Mouse (Mus musculus) ZHBTc4 (cell line): ENCODE measurements around the gene Magi1.

Experiments
- DNase-seq: peaks from one replicate; pipeline ENCODE4 v3.0.0-alpha.2; 2011; ENCODE audit warnings: low read depth, low spot score

The Magi1 gene

DNA sequence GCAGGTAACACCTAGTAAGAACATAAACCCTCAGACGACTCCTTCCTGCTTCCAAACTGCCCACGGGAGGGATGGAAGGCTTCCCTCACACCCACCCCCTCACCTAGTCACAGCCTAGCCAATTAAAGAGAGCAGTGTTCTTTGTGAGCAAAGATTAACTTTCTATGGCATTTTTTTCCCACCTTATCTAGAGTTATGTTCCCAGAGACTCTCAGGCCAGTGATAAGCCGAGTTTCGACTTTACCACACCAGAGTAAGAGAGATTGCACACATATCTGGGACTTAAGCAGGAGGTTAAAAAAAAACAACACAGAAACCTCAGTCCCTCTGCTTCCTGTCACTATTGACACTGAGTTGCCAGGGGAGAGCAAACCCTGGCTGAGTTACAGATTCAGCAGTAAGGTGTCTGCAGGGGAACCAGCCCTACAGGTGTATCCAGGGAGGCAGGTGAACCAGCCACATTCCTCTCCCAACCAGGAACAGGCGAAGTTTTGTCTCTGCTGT is 80.0 kb downstream of the Magi1 start:
- DNase-seq, result no peak

- DNase-seq, result no peak
Observed at GRCm38 (mm10) chr6:94201940-94202339, 81.8 kb downstream of the Magi1 start.

GRCm38 (mm10) chr6:94200910-94201309 is 82.8 kb downstream of the Magi1 start:
- DNase-seq, result no peak

- no peak for DNase-seq
Observed at GRCm38 (mm10) chr6:94199696-94200095, 84.0 kb downstream of the Magi1 start.

DNA sequence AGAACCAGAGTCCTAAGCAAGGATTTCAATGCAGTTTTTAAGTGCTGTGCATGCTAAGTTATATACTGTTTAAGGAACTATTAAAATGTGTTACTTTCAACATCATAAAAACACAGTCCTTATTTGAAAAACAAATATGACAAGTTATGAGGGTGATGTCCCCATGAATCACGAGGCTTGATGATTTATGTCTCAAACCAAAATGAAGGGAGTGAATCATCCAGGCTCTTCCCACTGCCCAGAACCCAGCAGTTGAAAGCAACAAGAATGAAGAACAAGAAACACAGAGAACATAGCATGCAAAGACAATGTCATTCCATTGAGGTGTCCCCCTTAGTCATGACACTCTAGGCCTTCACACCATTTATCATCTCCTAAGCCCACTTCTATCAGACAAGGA is 85.9 kb downstream of the Magi1 start:
- DNase-seq, result no peak

GRCm38 (mm10) chr6:94195303-94195911 is 88.3 kb downstream of the Magi1 start:
- no peak for DNase-seq

DNA sequence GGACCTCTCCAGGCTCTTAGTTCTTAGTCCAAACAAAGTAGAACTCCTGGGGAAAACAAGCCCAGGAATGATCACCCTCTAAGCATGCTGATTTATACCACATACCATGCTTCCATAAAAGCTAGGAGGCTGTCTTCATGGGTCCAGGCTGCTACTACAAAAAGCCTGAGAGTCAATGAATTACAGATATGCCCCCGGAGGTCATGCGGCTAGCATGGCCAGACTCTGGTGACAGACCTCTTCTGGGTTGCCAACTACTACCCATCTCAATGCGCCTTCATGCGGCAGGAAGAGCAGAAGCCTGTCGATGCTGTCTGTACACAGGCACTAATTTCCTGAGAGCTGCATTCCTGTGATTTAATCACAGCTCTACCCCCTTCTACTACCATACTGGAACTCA is 92.9 kb downstream of the Magi1 start:
- DNase-seq, result no peak

- no peak for DNase-seq
Observed at GRCm38 (mm10) chr6:94189379-94189778, 94.3 kb downstream of the Magi1 start.

DNA sequence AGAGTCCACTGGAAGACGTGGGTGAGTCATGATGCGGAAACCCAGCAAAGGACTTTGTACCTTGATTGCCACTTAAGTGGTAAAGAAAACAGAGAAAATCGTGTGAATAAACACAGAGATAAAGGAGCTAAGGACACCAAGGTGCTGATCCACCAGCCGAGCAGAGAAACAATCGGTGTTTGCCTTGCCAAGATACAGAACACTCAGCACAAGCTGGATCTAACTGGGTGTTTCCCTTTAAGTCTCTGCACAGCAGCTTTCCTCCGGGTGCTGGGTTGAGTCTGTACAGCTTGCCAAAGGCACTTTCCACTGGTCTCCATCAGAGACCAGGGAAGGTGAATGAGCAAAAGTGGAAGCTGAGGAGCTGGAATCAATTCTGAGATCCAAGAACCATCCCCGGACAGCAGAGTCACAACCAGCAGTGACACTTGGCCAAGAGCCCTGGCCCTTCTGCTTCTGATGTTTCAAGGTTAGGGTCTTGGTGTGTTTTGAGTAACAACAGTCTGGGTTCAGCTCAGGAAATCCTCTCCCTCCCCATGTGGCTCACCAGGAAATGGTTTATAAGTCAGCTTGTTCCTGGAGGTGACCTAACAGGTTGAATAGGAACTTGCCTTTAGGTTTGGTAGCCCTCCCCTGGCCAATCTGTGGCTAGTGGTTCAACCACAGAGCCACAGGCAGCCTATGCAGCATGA is 96.9 kb downstream of the Magi1 start:
- peak; percentile 26 for DNase-seq

DNA sequence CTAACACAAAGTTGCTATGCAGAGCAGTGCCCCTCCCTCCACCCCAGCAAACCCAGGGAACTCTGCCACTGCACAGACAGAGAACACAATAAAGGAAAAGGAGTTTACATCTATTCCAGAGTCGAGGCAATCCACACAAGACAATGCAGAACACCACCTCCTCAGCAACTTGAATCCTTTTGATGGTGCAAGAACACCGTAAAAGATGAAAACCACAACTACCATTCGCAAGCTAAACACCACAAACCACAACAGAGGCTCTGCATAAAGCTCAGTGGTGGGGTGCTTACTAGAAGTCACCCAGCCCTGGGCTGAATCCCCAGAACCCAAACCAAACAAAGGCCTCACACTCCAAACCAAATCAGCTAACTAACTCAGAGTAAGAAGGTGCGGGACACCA is 99.4 kb downstream of the Magi1 start:
- DNase-seq, result peak; percentile 31

- peak; percentile 74 for DNase-seq
Observed at GRCm38 (mm10) chr6:94183354-94183851, 100.3 kb downstream of the Magi1 start.

DNA sequence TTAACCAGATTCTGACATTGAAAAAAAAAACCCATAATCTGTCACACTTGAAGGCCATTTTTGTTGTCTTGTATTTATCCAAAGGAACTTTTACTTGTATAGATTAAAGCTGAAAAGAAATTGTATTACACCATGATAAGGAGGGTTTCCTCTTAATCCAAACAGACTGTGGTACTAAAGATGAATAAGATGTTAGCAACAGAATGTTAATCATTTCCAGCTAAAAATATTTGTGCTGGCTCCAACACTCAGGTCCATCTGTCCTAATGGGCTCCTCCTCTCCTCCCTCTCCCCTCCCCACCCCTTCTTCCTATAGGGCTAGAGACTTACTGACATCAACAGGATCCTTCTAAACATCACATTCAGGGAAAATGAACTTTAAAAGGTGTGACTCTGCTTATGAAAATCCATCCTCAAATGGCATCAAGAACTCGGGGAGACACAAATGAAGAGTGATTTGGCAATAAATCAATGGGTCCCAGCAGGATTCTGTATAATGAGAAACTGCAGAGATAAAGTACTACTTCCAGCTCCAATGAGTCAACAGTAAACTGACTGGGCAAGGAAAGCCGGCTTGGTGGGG is 102.0 kb downstream of the Magi1 start:
- no peak for DNase-seq

DNA sequence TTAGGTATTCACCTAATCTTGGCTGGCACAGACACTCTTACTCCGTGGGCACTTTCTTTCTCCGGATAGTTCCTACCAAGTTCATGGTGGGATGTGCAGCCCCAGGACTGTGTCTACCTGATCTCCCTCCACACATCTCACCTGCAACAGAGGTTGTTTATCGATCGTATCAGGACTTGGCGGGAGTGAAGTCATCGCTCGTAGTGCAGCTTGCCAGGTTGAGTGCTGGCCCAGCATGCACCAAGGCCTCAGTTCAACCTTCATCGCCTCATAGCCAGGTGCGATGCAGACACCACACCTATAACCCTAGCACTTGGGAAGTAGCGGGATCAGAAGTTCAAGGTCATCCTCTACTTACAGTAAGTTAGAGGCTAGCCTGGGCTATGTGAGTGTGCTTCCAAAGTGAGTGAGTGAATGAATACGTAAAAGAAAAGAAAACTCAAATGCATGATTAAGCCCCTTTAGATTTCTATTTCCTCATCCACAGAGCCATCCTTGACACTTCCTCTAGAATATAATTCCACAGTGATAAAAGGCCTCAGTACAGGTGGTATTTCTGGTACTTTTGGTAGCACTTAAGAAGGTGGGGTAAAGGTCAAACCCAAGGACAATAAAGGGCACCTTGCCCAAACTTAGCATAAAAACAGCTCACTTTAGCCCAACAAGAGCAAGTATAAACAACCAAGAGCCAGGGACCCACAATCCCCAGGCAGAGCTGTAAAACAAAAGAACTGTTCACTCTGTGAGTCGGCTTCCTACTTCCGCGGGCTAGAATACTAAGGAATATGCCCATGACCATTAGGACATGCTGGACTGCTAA is 103.2 kb downstream of the Magi1 start:
- DNase-seq, result peak; percentile 63

GRCm38 (mm10) chr6:94177559-94177958 is 106.2 kb downstream of the Magi1 start:
- peak; percentile 67 for DNase-seq

DNA sequence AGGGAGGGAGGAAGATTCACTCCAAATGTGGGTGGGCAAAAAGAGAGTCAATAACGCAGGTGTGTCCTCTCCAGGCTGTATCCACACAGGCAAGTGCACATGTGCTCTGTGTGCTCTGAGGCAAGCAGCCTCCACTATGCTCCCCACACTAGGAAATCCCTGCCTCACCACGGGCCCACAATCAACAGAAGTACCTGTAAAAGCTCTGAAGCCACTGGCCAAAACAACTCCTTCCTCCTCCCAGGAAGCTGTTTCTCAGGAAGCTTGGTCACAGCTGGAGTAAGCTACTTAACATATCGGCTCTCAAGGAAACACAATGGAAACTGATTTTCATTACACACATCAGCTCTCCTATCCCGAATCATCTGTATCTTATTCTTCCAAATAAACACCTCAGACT is 107.0 kb downstream of the Magi1 start:
- peak; percentile 44 for DNase-seq

DNA sequence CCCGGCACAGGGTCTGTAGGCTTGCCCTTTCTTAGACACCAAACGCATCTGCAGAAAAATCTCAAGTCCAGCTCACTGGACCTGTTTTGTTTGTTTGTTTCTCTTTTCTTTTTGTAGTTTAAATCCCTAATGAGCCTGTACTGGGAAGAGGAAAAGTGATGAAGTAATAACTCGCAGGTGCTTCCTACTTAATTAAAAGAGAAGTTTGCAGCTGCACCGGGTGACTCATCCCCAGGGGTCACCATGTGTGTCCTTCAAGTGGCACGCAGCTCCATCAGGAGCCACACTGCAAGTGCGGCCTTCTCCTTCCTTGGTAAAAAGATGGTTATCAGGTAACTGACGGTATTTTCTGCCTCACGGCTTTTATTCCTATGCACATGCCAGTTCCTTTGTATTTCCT is 112.5 kb downstream of the Magi1 start:
- no peak for DNase-seq

- DNase-seq, result peak; percentile 62
Observed at GRCm38 (mm10) chr6:94169581-94170194, 114.0 kb downstream of the Magi1 start.

DNA sequence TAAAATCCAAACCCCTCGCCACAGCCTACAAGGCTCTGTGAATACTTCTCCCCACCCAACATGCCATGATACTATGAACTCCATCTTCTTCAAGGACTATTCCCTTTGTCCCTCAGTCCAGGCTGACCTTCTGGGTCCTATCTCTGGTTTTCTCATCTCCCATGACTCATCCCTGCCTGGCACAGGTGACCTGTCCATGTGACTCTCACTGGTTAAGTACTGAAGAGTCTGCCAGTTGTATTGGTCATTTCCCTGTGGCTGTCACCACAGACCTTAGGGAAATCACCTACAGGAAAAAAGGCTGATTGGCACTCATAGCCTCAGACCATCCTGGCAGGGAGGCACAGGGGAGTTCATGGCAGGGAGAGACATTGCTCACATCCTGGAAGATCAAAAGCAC is 117.8 kb downstream of the Magi1 start:
- DNase-seq, result no peak

DNA sequence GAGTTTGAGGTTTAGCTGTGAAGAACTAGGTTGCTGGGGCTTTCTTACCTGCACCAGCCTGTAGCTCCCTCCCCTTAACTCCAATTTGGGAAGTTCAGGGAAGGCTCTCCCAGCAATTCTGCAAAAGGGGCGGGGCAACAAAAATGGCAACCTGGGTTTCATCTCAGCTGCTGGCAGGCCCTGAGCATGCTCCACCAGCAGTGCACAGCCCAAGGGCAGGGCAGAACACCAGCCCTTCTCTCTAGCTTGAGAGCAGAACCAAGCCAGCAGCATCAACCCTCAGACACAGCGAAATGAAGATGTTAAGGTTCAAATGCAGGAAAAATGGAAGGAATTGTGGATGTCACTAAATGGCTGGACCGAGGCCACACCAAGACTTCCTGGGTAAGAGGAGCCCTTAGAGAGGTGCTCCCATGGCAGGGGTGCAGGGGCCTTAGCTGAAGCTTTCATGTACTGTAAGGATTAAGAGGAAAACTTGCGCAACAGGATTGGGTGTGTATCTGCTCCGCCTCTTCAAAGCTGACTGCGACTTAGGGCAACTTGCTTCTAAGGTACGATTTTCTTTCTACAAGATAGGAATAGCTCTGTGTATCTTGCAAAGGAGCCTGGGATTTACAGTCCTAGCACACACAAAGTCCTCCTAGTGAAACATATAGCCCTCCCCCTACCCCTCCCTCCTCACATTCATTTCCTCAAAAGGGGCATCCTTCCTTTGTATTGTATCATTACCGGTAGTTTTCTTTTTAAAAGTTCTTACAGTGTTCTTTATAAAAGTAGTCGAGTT is 118.8 kb downstream of the Magi1 start:
- peak; percentile 43 for DNase-seq

GRCm38 (mm10) chr6:94163325-94163995 is 120.3 kb downstream of the Magi1 start:
- DNase-seq, result no peak
